Mouse (Mus musculus) regulatory T cell (primary cell): ENCODE data around the gene Pcgf5.

Source experiments
- in situ Hi-C: fragments of 300-600 bp; cut with MboI, MseI; formaldehyde crosslinking; loops from one replicate; pipeline ENCODE4 v1.15.1; 2025; ENCODE audit warnings: high pct_unique_total_duplicates

Gene Pcgf5

GRCm38 (mm10) chr19:36477151-36477550 is 129.0 kb downstream of the Pcgf5 start:
- in situ Hi-C loops, result loop anchor here (10.0 kb wide), 2 partner anchors 88 to 448 kb away; partner anchors contain the start of gene Btaf1

GRCm38 (mm10) chr19:36477684-36478083 is 129.6 kb downstream of the Pcgf5 start:
- in situ Hi-C loops, result loop anchor here (10.0 kb wide), 2 partner anchors 87 to 447 kb away; partner anchors contain the start of gene Btaf1

GRCm38 (mm10) chr19:36490911-36491310 is 142.8 kb downstream of the Pcgf5 start:
- in situ Hi-C loops, result loop anchor here (5.0 to 10.0 kb wide), 2 partner anchors 41 to 604 kb away; no protein-coding TSS in a partner anchor

- in situ Hi-C loops, result loop anchor here (10.0 kb wide), 1 partner anchor 599 kb away; no protein-coding TSS in a partner anchor
These were observed 147.4 kb downstream of the Pcgf5 start for GRCm38 (mm10) chr19:36495555-36495954.

- in situ Hi-C loops, result loop anchor here (10.0 kb wide), 1 partner anchor 598 kb away; no protein-coding TSS in a partner anchor
These were observed 148.4 kb downstream of the Pcgf5 start for GRCm38 (mm10) chr19:36496532-36496931.

GRCm38 (mm10) chr19:36497067-36497466 is 149.0 kb downstream of the Pcgf5 start:
- in situ Hi-C loops, result loop anchor here (10.0 kb wide), 1 partner anchor 598 kb away; no protein-coding TSS in a partner anchor

GRCm38 (mm10) chr19:36497744-36498143 is 149.6 kb downstream of the Pcgf5 start:
- in situ Hi-C loops, result loop anchor here (10.0 kb wide), 1 partner anchor 597 kb away; no protein-coding TSS in a partner anchor

GRCm38 (mm10) chr19:36504716-36505115 is 156.6 kb downstream of the Pcgf5 start:
- in situ Hi-C loops, result no loop called here
